Mouse (Mus musculus) adipocyte (in vitro differentiated cells): ENCODE results near the gene Rpap1.
A peak's percentile ranks its signal among the peaks of the same experiment; 100 is the strongest.

Source experiments
- DNase-seq: peaks from one replicate; pipeline ENCODE4 v3.0.0-alpha.2; 2016; ENCODE audit warnings: low spot score

The Rpap1 gene

GRCm38 (mm10) chr2:119787206-119787883 is at the start of gene Rpap1:
Gene Rpap1, minus strand, starts transcription at chr2:119787537.
- DNase-seq = peak; percentile 77

- no peak for DNase-seq
Observed at GRCm38 (mm10) chr2:119834231-119834630, 46.9 kb upstream of the Rpap1 start.

DNA sequence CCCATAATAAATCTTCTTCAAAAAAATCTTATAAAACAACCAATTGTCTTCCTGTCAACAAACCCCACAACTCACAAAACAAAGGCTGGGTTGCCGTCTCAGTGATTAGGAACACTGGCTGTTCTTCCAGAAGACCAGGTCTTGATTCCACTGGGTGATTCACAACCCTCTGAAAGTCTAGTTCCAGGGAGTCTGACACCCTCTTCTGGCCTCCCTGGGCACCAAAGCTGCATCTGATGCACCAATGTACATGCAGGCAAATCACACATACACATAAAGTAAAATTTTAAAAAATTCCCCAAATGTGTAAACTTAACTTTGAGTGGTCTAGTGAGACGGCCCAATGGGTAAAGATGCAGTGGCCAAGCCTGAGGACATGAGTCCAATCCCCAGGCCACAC is 43.2 kb upstream of the Rpap1 start:
- DNase-seq = no peak

DNA sequence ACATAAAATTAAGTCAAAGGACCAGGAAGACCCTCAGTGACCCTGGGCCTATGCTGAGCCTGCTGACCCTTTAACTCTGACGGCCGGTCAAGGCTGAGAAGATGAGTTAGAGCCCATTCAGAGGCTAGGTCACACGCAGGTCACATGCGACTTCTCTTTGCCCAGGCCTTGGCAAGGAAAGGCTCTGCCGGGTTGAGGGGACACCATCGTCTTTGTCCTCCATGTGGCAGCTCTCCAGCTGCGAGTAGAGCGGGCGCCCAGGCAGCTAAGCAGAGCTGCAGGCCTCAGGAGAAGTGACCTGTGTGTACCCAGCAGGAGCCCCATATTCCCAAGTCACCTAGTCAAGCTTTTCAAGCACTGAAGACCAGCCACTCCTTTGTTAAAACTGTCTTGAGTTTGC is 33.8 kb upstream of the Rpap1 start:
- no peak for DNase-seq

DNA sequence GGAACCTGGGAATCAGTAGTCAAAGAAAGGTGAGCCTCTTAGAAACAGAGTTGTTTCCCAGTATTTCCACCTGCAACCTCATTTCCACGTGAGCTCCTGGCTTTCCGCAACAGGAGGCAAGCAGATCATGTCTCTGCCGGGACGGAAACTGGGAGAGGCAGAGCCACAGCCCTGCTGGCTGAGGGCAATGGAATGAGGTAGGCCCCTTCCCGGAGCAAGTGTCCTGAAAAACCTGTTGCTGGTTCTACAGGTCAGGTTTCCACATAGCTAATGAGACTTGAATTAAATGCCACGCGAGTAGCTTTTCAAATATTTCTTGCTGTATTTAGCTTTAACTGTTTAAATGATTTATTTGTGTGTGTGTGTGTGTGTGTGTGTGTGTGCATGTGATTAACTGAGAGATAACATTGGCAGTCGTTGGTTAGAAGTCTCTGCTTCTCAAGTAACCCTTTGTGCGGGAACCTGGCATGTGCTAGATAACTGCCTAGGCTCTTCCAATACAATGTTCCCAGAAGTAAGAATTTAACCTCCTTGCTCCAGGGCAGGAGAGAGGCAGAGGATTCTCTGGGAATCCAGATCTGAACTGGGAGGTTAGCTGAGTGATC is 31.4 kb upstream of the Rpap1 start:
- DNase-seq = no peak

DNA sequence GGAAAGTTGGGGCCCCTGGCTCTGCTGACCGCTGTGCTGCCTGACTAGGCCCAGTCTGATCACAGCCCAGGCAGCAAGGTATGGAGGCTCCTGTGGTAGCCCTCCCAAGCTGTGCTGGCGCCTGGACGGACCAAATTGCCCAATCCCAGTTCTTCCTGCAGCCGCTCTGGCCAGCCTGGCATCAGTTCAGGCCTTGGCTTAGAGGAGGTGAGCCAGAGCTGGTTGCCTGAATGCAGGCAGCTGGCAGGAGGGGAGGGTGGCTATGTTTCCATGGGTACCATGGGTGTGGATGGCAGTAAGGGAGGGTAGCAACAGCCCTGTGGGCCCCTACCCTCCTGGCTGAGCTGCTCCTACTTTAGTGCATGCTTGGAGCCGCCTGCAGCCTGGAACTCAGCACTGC is 29.7 kb upstream of the Rpap1 start:
- DNase-seq = peak; percentile 41

DNA sequence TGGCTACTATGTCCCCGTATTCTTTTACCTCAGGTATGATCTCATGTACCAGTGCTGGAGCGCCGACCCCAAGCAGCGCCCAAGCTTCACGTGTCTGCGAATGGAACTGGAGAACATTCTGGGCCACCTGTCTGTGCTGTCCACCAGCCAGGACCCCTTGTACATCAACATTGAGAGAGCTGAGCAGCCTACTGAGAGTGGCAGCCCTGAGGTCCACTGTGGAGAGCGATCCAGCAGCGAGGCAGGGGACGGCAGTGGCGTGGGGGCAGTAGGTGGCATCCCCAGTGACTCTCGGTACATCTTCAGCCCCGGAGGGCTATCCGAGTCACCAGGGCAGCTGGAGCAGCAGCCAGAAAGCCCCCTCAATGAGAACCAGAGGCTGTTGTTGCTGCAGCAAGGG is 29.3 kb upstream of the Rpap1 start:
- no peak for DNase-seq

GRCm38 (mm10) chr2:119814376-119814933 is 27.1 kb upstream of the Rpap1 start:
- no peak for DNase-seq

DNA sequence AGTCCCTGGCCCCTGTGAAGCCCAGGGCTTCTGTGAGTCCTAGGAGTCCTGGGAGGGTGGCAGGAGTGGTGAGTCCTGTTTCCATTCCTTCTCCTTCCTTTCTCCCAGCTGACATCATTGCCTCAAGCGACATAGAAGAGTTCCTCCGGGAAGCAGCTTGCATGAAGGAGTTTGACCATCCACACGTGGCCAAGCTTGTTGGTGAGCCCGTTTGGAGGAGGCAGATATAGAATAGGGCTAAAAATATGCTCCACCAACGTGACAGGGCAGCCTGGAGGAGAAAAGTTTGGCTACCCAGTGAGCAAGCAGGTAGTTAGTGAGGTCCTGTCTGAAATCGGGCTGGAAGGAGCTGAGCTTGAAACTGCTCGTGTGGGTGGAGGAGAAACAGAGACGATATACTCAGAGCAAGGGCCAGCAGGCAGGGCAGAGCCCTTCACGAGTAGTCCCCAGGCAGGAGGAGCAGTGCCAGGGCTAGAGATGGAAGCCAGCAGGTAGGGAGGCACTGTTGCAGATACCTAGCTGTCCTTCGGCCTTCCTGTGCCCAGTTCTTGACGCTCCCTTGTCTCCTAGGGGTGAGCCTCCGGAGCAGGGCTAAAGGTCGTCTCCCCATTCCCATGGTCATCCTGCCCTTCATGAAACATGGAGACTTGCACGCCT is 24.3 kb upstream of the Rpap1 start:
- no peak for DNase-seq

- DNase-seq = no peak
Observed at GRCm38 (mm10) chr2:119810890-119811289, 23.6 kb upstream of the Rpap1 start.

DNA sequence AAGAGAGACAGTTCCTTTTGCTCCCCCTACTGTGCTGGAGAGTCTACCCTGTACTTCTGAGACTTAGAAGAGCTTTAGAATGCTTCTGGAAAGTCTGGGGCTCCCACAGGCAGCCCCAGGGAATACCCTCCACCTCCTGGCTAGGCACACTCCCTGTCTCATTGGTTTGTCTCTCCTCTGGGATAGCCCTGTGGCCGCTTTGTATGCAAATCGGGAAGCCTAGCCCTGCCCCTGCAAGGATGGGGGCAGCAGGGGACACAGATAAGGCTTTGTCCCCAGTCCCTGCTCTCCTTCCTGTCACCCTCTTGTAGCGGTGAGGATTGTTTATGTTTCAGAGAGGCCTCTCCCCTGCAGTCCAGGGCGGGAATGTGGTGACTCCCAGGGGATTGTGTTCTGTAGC is 21.5 kb upstream of the Rpap1 start:
- DNase-seq = no peak

DNA sequence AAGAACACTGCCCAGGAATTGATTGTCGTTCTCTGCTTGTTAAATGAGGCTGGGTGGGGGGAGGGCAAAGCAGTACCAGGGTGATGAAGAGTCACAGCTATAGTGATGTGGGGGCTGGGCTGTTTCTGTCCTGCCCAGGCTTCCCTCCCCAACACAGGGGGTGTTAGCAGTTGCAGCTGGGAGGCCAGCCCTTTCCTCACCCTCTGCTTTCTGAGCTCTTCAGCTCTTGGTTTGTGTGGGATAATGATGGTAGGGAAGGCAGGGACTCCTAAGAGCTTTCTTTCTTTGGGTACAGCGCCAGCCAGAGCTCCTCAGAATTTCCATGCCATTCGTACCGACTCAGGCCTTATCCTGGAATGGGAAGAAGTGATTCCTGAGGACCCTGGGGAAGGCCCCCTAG is 21.1 kb upstream of the Rpap1 start:
- no peak for DNase-seq

DNA sequence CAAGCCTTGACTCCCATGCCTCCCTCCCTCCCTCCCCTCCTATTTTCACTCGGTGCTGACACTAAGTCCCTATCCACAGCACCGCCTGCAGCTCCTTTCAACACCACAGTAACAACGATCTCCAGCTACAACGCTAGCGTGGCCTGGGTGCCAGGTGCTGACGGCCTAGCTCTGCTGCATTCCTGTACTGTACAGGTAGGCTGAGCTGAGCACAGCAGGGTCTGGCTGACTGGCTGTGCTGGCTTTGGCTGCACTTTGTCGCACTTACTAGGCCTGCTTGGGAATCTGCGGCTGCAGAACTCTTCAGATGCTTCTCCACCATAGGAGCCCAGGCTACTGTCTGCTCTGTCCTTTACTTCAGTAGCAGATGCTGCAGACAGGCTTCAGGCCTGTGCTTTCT is 18.2 kb upstream of the Rpap1 start:
- DNase-seq = no peak

- no peak for DNase-seq
Observed at GRCm38 (mm10) chr2:119804776-119805175, 17.4 kb upstream of the Rpap1 start.

DNA sequence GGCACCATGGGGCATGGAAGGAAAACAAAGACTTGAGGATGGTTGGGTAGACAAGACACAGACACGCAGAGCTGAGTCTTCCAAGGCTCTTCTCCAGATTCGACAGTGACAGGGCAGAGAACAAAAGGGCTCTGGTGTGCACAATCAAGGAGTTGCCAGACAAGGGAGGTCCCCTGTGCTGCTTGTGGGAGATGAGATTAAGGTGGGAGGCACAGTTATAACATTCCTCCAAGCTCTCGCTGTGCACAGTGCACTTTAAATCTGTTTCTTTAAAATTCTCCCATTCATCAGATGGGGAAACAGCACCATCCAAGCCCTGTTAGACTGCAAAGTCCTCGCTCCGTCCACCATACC is 16.9 kb upstream of the Rpap1 start:
- no peak for DNase-seq

- no peak for DNase-seq
Observed at GRCm38 (mm10) chr2:119803618-119804274, 16.4 kb upstream of the Rpap1 start.

GRCm38 (mm10) chr2:119802767-119803617 is 15.7 kb upstream of the Rpap1 start:
- no peak for DNase-seq

- DNase-seq = no peak
Observed at GRCm38 (mm10) chr2:119800876-119801846, 13.8 kb upstream of the Rpap1 start.

- no peak for DNase-seq
Observed at GRCm38 (mm10) chr2:119799961-119800550, 12.7 kb upstream of the Rpap1 start.
